Mouse (Mus musculus): Measurements from ENCODE around the gene Ptpn14. TPM values are rescaled to one million over a fixed set of nuclear protein-coding genes. Genes with fewer than 3 reads are reported as not detected.

Ptpn14 gene
- polyA plus RNA-seq, 1 experiment = 2.6 TPM

- no peaks in the 10 kb centered on the region for H3K4me1 ChIP-seq (ENCODE audit: control insufficient read depth, insufficient read depth, low read length)
- 80% methylated on average over 8 of the region's 8 CpGs for WGBS
- no peak overlapping the region for H3K4me3 ChIP-seq (replicated peaks; ENCODE audit: control insufficient read depth, low read depth, low read length)
- TF ChIP-seq CTCF (IDR thresholded peaks at IDR 0.05; ENCODE audit: control insufficient read depth, insufficient read depth, low read length) = no peak
- no peak for TF ChIP-seq POLR2A (IDR thresholded peaks at IDR 0.05; ENCODE audit: borderline replicate concordance, control insufficient read depth, low read depth, low read length)
- no peak overlapping the region for H3K27ac ChIP-seq (ENCODE audit: control insufficient read depth, insufficient read depth, low read depth, low read length, poor library complexity)
Measured at GRCm38 (mm10) chr1:189879965-189880364, 151.9 kb downstream of the Ptpn14 start.

DNA sequence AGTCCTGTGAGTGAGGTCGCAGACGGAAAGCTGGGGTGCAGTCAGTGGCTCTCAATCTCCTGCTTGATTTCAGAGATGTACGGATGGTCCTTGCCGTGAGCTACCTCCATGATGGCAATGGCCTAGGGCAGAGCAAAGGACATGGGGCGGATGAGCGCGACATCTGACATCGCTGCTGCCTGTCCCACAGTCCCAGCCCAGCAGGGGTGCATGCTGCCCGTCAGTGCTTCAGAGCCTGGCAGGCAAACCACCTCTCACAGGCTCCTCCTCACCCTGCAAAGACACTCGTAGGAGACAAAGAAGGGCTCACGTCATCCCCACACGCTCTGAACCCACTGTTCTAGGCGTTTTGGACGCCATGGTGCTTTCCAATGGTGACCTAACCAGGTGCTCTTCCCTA lies 152.7 kb downstream of the Ptpn14 start:
- no peak overlapping the region for H3K27ac ChIP-seq (ENCODE audit: control insufficient read depth, insufficient read depth, low read depth, low read length, poor library complexity)
- WGBS = 88% methylated on average over 14 of the region's 14 CpGs
- no peak for TF ChIP-seq CTCF (IDR thresholded peaks at IDR 0.05; ENCODE audit: control insufficient read depth, insufficient read depth, low read length)
- TF ChIP-seq POLR2A (IDR thresholded peaks at IDR 0.05; ENCODE audit: borderline replicate concordance, control insufficient read depth, low read depth, low read length) = no peak

GRCm38 (mm10) chr1:189882886-189883285 lies 154.8 kb downstream of the Ptpn14 start:
- Histone ChIP-seq H3K4me3 (replicated peaks; ENCODE audit: control insufficient read depth, low read depth, low read length) (no peak overlapping the region), H3K27ac (ENCODE audit: control insufficient read depth, insufficient read depth, low read depth, low read length, poor library complexity) (no peak overlapping the region), H3K4me1 (ENCODE audit: control insufficient read depth, insufficient read depth, low read length) (no peaks in the 10 kb centered on the region)
- WGBS = 71% methylated on average over 7 of the region's 7 CpGs
- TF ChIP-seq POLR2A (IDR thresholded peaks at IDR 0.05; ENCODE audit: borderline replicate concordance, control insufficient read depth, low read depth, low read length) = no peak
- TF ChIP-seq CTCF (IDR thresholded peaks at IDR 0.05; ENCODE audit: control insufficient read depth, insufficient read depth, low read length) = peak; percentile 70

More for the DNA sequence above, 152.7 kb downstream of the Ptpn14 start:
- no peak overlapping the region for H3K4me3 ChIP-seq (replicated peaks; ENCODE audit: control insufficient read depth, low read depth, low read length)
- no peaks in the 10 kb centered on the region for H3K4me1 ChIP-seq (ENCODE audit: control insufficient read depth, insufficient read depth, low read length)

DNA sequence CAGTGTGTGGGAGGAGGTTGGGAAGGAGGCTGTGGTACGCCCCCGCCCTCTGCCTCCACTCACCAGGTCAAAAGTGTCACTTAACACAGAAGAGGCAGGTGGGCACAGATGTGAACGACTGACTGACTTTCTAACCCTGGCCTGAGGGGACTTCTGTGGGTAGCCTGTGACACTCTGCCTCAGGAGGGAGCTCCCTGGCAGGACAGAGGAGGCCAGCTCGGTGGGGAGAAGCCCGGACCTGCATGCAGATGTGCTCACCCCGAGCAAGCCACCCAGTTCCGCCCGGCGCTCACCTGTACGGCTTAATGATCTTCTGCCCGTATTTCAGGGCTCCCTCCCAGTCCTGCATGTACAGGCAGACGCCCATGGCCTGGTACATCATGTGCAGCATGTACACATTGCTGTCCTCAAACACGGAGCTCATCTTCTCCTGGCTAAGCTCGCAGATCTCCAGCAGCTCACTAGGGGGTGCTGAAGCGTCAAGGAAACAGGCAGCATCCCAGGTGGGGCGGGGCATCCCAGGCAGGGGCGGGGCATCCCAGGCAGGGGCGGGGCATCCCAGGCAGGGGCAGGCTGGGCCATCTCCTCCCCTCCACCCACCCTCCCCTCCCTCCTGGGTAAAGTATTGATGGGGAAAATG lies 155.6 kb downstream of the Ptpn14 start:
- Histone ChIP-seq H3K4me1 (ENCODE audit: control insufficient read depth, insufficient read depth, low read length) (no peaks in the 10 kb centered on the region), H3K4me3 (replicated peaks; ENCODE audit: control insufficient read depth, low read depth, low read length) (no peak overlapping the region), H3K27ac (ENCODE audit: control insufficient read depth, insufficient read depth, low read depth, low read length, poor library complexity) (no peak overlapping the region)
- TF ChIP-seq POLR2A (IDR thresholded peaks at IDR 0.05; ENCODE audit: borderline replicate concordance, control insufficient read depth, low read depth, low read length) (no peak; the same call in 1 of the 2 replicates), CTCF (IDR thresholded peaks at IDR 0.05; ENCODE audit: control insufficient read depth, insufficient read depth, low read length) (0 out of 2 replicates have a peak, but pooled peaks have one; percentile 17)
- WGBS = 79% methylated on average over 17 of the region's 18 CpGs

- TF ChIP-seq POLR2A (IDR thresholded peaks at IDR 0.05; ENCODE audit: borderline replicate concordance, control insufficient read depth, low read depth, low read length) (no peak), CTCF (IDR thresholded peaks at IDR 0.05; ENCODE audit: control insufficient read depth, insufficient read depth, low read length) (no peak)
- H3K4me1 ChIP-seq (ENCODE audit: control insufficient read depth, insufficient read depth, low read length) = no peaks in the 10 kb centered on the region
- H3K4me3 ChIP-seq (replicated peaks; ENCODE audit: control insufficient read depth, low read depth, low read length) = no peak overlapping the region
- WGBS = 85% methylated on average over 13 of the region's 13 CpGs
- no peak overlapping the region for H3K27ac ChIP-seq (ENCODE audit: control insufficient read depth, insufficient read depth, low read depth, low read length, poor library complexity)
Measured at GRCm38 (mm10) chr1:189884951-189885350, 156.9 kb downstream of the Ptpn14 start.

DNA sequence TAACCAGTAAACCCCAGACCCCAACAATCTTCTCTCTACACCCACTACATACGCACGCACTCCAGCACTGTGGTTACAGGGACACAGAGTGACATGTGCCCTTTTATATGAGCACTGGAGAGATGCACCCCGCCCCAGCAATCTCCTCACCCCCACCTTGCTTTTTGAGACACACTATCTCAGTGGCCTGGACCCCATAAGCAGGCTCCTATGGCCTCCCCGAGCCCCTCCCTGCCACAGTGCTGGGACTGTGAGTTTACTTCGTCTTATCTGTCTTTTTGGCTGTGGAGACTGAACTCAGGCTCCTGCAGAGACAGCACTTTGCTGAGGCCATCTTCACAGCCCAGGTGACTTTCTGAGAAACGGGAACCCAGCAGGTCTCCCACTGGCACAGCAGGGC lies 157.9 kb downstream of the Ptpn14 start:
- TF ChIP-seq CTCF (IDR thresholded peaks at IDR 0.05; ENCODE audit: control insufficient read depth, insufficient read depth, low read length) = no peak
- TF ChIP-seq POLR2A (IDR thresholded peaks at IDR 0.05; ENCODE audit: borderline replicate concordance, control insufficient read depth, low read depth, low read length) = no peak
- 79% methylated on average over 6 of the region's 6 CpGs for WGBS
- Histone ChIP-seq H3K4me3 (replicated peaks; ENCODE audit: control insufficient read depth, low read depth, low read length) (no peak overlapping the region), H3K27ac (ENCODE audit: control insufficient read depth, insufficient read depth, low read depth, low read length, poor library complexity) (no peak overlapping the region), H3K4me1 (ENCODE audit: control insufficient read depth, insufficient read depth, low read length) (no peaks in the 10 kb centered on the region)

- Histone ChIP-seq H3K27ac (ENCODE audit: control insufficient read depth, insufficient read depth, low read depth, low read length, poor library complexity) (no peak overlapping the region), H3K4me3 (replicated peaks; ENCODE audit: control insufficient read depth, low read depth, low read length) (no peak overlapping the region), H3K4me1 (ENCODE audit: control insufficient read depth, insufficient read depth, low read length) (no peaks in the 10 kb centered on the region)
- peak; percentile 73 for TF ChIP-seq CTCF (IDR thresholded peaks at IDR 0.05; ENCODE audit: control insufficient read depth, insufficient read depth, low read length)
- no peak for TF ChIP-seq POLR2A (IDR thresholded peaks at IDR 0.05; ENCODE audit: borderline replicate concordance, control insufficient read depth, low read depth, low read length)
- WGBS = 12% methylated on average over 7 of the region's 7 CpGs
Measured at GRCm38 (mm10) chr1:189887518-189887917, 159.4 kb downstream of the Ptpn14 start.

- no peak overlapping the region for H3K4me3 ChIP-seq (replicated peaks; ENCODE audit: control insufficient read depth, low read depth, low read length)
- H3K4me1 ChIP-seq (ENCODE audit: control insufficient read depth, insufficient read depth, low read length) = no peaks in the 10 kb centered on the region
- no peak overlapping the region for H3K27ac ChIP-seq (ENCODE audit: control insufficient read depth, insufficient read depth, low read depth, low read length, poor library complexity)
- 83% methylated on average over 10 of the region's 10 CpGs for WGBS
- TF ChIP-seq CTCF (IDR thresholded peaks at IDR 0.05; ENCODE audit: control insufficient read depth, insufficient read depth, low read length) (no peak), POLR2A (IDR thresholded peaks at IDR 0.05; ENCODE audit: borderline replicate concordance, control insufficient read depth, low read depth, low read length) (no peak)
Measured at GRCm38 (mm10) chr1:189888749-189889148, 160.7 kb downstream of the Ptpn14 start.
